ENCODE assay signal across 19 mouse cellular contexts in the genomic region with DNA sequence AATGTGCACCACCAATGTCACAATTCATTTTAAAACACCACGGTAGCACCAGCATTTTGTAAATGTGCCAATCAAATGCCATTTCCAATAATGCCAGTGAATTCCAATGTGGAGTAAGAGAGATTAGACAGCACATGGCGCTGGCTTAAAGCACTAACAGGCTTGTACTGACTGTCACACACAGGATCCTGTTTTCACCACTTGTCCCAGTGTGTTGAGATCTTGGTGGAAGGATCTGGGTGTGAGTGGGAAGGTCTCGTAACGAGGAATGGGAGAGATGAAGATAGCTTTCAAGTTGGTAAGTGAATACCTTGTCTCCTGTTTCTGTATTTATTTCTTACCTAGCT. TPM values are rescaled to one million over a fixed set of nuclear protein-coding genes. Genes with fewer than 3 reads are reported as not detected.
DNase-seq lines count a peak whose midpoint lies in the region; ATAC-seq and TF ChIP-seq lines count a peak whose summit lies in the region.
"Had no signal": no experiment of that assay in that cellular context is flagged by ENCODE, and none has a peak within 500 bp of the region (broad histone marks: within the 10 kb centered on the region; RNA-seq: fewer than 3 reads in every experiment).

No protein-coding gene starts in this region.

- H3K4me1 ChIP-seq in erythroblast, embryonic 14.5 days (ENCODE audit: control insufficient read depth), result peaks cover 55% of the 10 kb centered on the region
- H3K4me1 ChIP-seq in heart, embryonic 16.5 days (ENCODE audit: control insufficient read depth, insufficient read depth, low read length), result peaks cover 29% of the 10 kb centered on the region
- H3K4me1 ChIP-seq in liver, embryonic 12.5 days, result peaks cover 60% of the 10 kb centered on the region
- H3K4me1 ChIP-seq: forebrain, embryonic 12.5 days; limb, embryonic 15.5 days had no signal

- TF ChIP-seq POLR2A in brain, embryonic 14.5 days (IDR thresholded peaks at IDR 0.05; ENCODE audit: borderline replicate concordance, extremely low read depth, insufficient read depth, insufficient read length, poor library complexity, severe bottlenecking), result no peak

- no peak for TF ChIP-seq CTCF in brain, embryonic 14.5 days (IDR thresholded peaks at IDR 0.05; ENCODE audit: borderline replicate concordance, extremely low read depth, insufficient read depth, insufficient read length)

- peak overlapping the region; percentile 35 for H3K4me3 ChIP-seq in erythroblast, embryonic 14.5 days (replicated peaks)
- H3K4me3 ChIP-seq in heart, embryonic 16.5 days (ENCODE audit: low read length), result no peak overlapping the region
- H3K4me3 ChIP-seq in liver, embryonic 12.5 days, result peak overlapping the region; percentile 14; the same call in 1 of the 2 replicates
- H3K4me3 ChIP-seq: forebrain, embryonic 12.5 days; limb, embryonic 15.5 days; midbrain, embryonic 15.5 days had no signal

- no peaks in the 10 kb centered on the region for H3K9me3 ChIP-seq in erythroblast, embryonic 14.5 days (ENCODE audit: control insufficient read depth, low read length)
- H3K9me3 ChIP-seq in heart, embryonic 16.5 days (replicated peaks; ENCODE audit: control insufficient read depth, low read length), result no peaks in the 10 kb centered on the region
- H3K9me3 ChIP-seq in liver, embryonic 12.5 days (replicated peaks), result no peaks in the 10 kb centered on the region
- H3K9me3 ChIP-seq: forebrain, embryonic 12.5 days; limb, embryonic 15.5 days; midbrain, embryonic 15.5 days had no signal

- H3K4me2 ChIP-seq in heart, embryonic 16.5 days (ENCODE audit: low read depth, low read length), result no peak overlapping the region
- H3K4me2 ChIP-seq in liver, embryonic 12.5 days, result peak overlapping the region; percentile 57
- H3K4me2 ChIP-seq: forebrain, embryonic 12.5 days; hindbrain, embryonic 14.5 days; limb, embryonic 15.5 days; midbrain, embryonic 15.5 days had no signal

- no peak overlapping the region for H3K9ac ChIP-seq in heart, embryonic 16.5 days (ENCODE audit: low read length)
- peak overlapping the region; percentile 33 for H3K9ac ChIP-seq in liver, embryonic 12.5 days
- H3K9ac ChIP-seq: forebrain, embryonic 12.5 days; hindbrain, embryonic 14.5 days; limb, embryonic 15.5 days; midbrain, embryonic 15.5 days had no signal

- no peaks in the 10 kb centered on the region for H3K27me3 ChIP-seq in erythroblast, embryonic 14.5 days (ENCODE audit: control insufficient read depth)
- no peaks in the 10 kb centered on the region for H3K27me3 ChIP-seq in heart, embryonic 16.5 days (ENCODE audit: control insufficient read depth, insufficient read depth, low read length)
- no peaks in the 10 kb centered on the region for H3K27me3 ChIP-seq in liver, embryonic 12.5 days (replicated peaks)
- H3K27me3 ChIP-seq: forebrain, embryonic 12.5 days; limb, embryonic 15.5 days; midbrain, embryonic 15.5 days; Patski had no signal

- WGBS in heart, embryonic 16.5 days, result 27% methylated on average over 4 of the region's 4 CpGs
- 41% methylated on average over 4 of the region's 4 CpGs for WGBS in liver, embryonic 12.5 days (ENCODE audit: insufficient replicate concordance)

- H3K27ac ChIP-seq in heart, embryonic 16.5 days (ENCODE audit: low read length), result peak overlapping the region; percentile 80
- H3K27ac ChIP-seq in liver, embryonic 12.5 days, result peak overlapping the region; percentile 88
- H3K27ac ChIP-seq: forebrain, embryonic 12.5 days; hindbrain, embryonic 14.5 days; limb, embryonic 15.5 days; midbrain, embryonic 15.5 days had no signal

- DNase-seq in heart, adult 11 months, result no peak
- peak; percentile 9 for DNase-seq in brain, embryonic 14.5 days (ENCODE audit: low read depth)
- no peak for DNase-seq in spleen, postnatal 36 days (ENCODE audit: low spot score in 2 of 2)
- no peak for DNase-seq in thymus, adult 18-20 months
- DNase-seq: cerebellum, adult 9-11 months; kidney, adult 8-10 months; kidney, postnatal 4 days; lung, postnatal 36 days; right cerebral cortex, postnatal 25 days; thymus, postnatal 4 days had no signal

- ATAC-seq in erythroblast, adult 5-6 weeks (replicated peaks; ENCODE audit: low FRiP score, poor library complexity, severe bottlenecking), result no peak
- no peak for ATAC-seq in heart, embryonic 16.5 days (replicated peaks; ENCODE audit: extremely low read depth, insufficient read depth, low FRiP score)
- peak; percentile 53 for ATAC-seq in liver, embryonic 12.5 days
- ATAC-seq: midbrain, embryonic 15.5 days; Patski had no signal

- peaks cover 59% of the 10 kb centered on the region for H3K36me3 ChIP-seq in erythroblast, embryonic 14.5 days (ENCODE audit: control insufficient read depth)
- H3K36me3 ChIP-seq in heart, embryonic 16.5 days (ENCODE audit: control insufficient read depth, insufficient read depth), result peaks cover 7% of the 10 kb centered on the region
- peaks cover 16% of the 10 kb centered on the region for H3K36me3 ChIP-seq in liver, embryonic 12.5 days
- H3K36me3 ChIP-seq: limb, embryonic 15.5 days had no signal

RNA-seq across cellular contexts. Expression of a gene that starts 26.1 kb away (rescaled TPM):
- 1.5 and 3.5 TPM in 2 replicates for polyA plus RNA-seq in erythroblast, embryonic 14.5 days (2012)
- total RNA-seq in erythroblast, adult 5-6 weeks (2015; ENCODE audit: low replicate concordance), result 19.6 and 24.0 TPM in 2 replicates
- total RNA-seq in erythroblast, adult 5-6 weeks (2017; ENCODE audit: low replicate concordance), result 8.9 and 32.3 TPM in 2 replicates
- polyA plus RNA-seq in heart, embryonic 16.5 days (2015; fragmentation: Nextera tagmentation; extraction: Ambion mirVana), result 267 and 270 TPM in 2 replicates
- polyA plus RNA-seq in brain, embryonic 14.5 days (2012; rRNA removed), result 14.9 and 15.1 TPM in 2 replicates
- polyA plus RNA-seq in liver, embryonic 12.5 days (2016; fragmentation: Nextera tagmentation; extraction: Ambion mirVana), result 78.3 and 82.3 TPM in 2 replicates
